Mouse (Mus musculus) erythroblast, embryonic 14.5 days (primary cell): ENCODE data around the gene Kcnt2.

Source experiments
- GATA1 ChIP-seq: IDR thresholded peaks from 2 replicates; pipeline ENCODE4 v1.6.1; 2012; ENCODE audit warnings: low read length, inconsistent platforms, mixed read lengths
- TAL1 ChIP-seq: IDR thresholded peaks from 3 replicates; pipeline ENCODE4 v1.6.1; 2012; ENCODE audit warnings: low read length, inconsistent platforms, mixed read lengths

- TF ChIP-seq GATA1 (no peak), TAL1 (no peak)
These were observed 413.8 kb downstream of the Kcnt2 start for GRCm38 (mm10) chr1:140659607-140660340.
